Mouse (Mus musculus) limb, embryonic 13.5 days (tissue): Measurements from ENCODE around the gene Mctp2. TPM values are rescaled to one million over a fixed set of nuclear protein-coding genes. Genes with fewer than 3 reads are reported as not detected.

Experiments used
- ATAC-seq: fragments of 200-750 bp; cut with Nextera tagmentation; 2 replicates; pipeline ENCODE4 v1.8.0; 2017; ENCODE audit warnings: low read depth, moderate number of reproducible peaks, moderate TSS enrichment; ENCODE audit not compliant: low FRiP score
- H3K27ac ChIP-seq: fragments of 300-500 bp; sonication (generic); 2 replicates; pipeline ENCODE4 v1.5.1; 2015; ENCODE audit warnings: inconsistent platforms, mild to moderate bottlenecking, moderate library complexity
- H3K27me3 ChIP-seq: fragments of 300-500 bp; sonication (generic); 2 replicates; pipeline ENCODE4 v1.6.1; 2015; ENCODE audit warnings: mild to moderate bottlenecking, inconsistent platforms
- H3K36me3 ChIP-seq: fragments of 300-500 bp; sonication (generic); 2 replicates; pipeline ENCODE4 v1.6.1; 2015; ENCODE audit warnings: inconsistent platforms, mild to moderate bottlenecking, moderate library complexity
- H3K4me1 ChIP-seq: fragments of 300-500 bp; sonication (generic); 2 replicates; pipeline ENCODE4 v1.6.1; 2015; ENCODE audit warnings: inconsistent platforms
- H3K4me2 ChIP-seq: fragments of 300-500 bp; sonication (generic); replicated peaks from 2 replicates; pipeline ENCODE4 v1.6.1; 2015; ENCODE audit warnings: inconsistent platforms, mild to moderate bottlenecking, moderate library complexity
- H3K4me3 ChIP-seq: fragments of 300-500 bp; sonication (generic); 2 replicates; pipeline ENCODE4 v1.5.1; 2015; ENCODE audit warnings: moderate library complexity, mild to moderate bottlenecking, inconsistent platforms
- H3K9ac ChIP-seq: fragments of 300-500 bp; sonication (generic); 2 replicates; pipeline ENCODE4 v1.6.1; 2015; ENCODE audit warnings: mild to moderate bottlenecking, inconsistent platforms
- H3K9me3 ChIP-seq: fragments of 300-500 bp; sonication (generic); 2 replicates; pipeline ENCODE4 v1.6.1; 2016; ENCODE audit warnings: inconsistent platforms
- WGBS: fragments of 180-500 bp; shearing (Covaris S2); methylation state at CpG from one replicate; pipeline ENCODE4 v1.1.7; 2015; 5-methylcytosine and 5-hydroxymethylcytosine counted together
- polyA plus RNA-seq: library from polyadenylated mRNA; unstranded; fragments of >200 nt; fragmentation: Nextera tagmentation; extraction: Ambion mirVana; gene quantifications from 2 replicates; pipeline ENCODE4 v1.2.1, GENCODE M21; 2015

Gene Mctp2
- polyA plus RNA-seq, 1 experiment from 2014 or later: 0.97 TPM

- no peaks in the 10 kb centered on the region for H3K9me3 ChIP-seq
- no peaks in the 10 kb centered on the region for H3K4me1 ChIP-seq
- H3K36me3 ChIP-seq: no peaks in the 10 kb centered on the region
- no peak overlapping the region for H3K4me2 ChIP-seq
- H3K4me3 ChIP-seq: no peak overlapping the region
- ATAC-seq: no peak
- no peak overlapping the region for H3K27ac ChIP-seq
- no peaks in the 10 kb centered on the region for H3K27me3 ChIP-seq
- 52% methylated on average over 2 of the region's 2 CpGs for WGBS
- H3K9ac ChIP-seq: no peak overlapping the region
Measured at GRCm38 (mm10) chr7:72051759-72052158, 254.6 kb downstream of the Mctp2 start.

DNA sequence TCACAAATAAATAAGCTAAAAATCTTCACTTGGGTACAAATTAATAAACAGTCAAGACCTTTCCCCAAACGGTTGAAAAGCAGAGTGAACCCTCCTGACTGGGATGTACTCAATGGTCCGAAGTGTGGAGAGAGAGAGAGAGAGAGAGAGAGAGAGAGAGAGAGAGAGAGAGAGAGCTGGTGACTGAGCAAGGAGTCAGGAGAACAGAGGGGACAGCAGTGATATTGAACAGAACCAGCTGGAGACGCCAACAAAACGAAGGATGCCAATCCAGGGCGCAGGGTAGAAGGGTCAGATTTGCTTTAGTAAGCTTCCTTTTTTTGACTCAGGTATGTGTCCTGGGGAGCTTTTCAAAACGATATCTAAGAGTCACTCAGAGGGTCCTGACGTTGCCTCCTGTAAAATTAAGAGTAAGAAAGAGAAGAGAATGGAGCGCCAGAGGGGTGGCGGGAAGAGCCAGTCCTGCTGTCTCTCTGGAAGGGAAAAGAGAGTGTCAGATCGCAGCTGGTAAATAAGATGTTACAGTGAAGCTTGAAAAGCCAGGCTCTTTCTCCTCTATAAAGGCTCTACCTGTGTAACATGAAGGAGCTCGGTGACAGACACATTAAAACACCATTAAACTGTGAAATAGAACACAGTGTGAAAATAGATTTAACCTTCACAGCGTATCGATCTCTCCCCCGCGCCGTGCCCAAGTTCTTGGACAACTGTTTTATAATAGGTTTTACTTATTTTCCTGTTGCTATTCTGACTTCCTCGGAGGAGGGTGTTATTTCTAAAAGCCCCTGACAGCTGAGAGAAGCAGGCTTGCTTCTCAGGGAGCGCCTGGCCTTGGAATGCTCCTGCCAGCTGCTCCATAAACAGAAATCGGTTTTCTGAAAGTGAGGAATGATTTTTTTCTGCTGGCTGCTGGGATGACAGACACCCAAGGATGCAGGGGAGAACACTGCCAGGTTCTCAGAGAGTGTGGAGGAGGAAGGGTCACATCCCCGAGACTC is 258.5 kb downstream of the Mctp2 start:
- H3K4me1 ChIP-seq: no peaks in the 10 kb centered on the region
- no peaks in the 10 kb centered on the region for H3K9me3 ChIP-seq
- H3K9ac ChIP-seq: no peak overlapping the region
- H3K4me3 ChIP-seq: no peak overlapping the region
- no peak overlapping the region for H3K27ac ChIP-seq
- ATAC-seq: no peak
- no peaks in the 10 kb centered on the region for H3K27me3 ChIP-seq
- no peak overlapping the region; the same call in 1 of the 2 replicates for H3K4me2 ChIP-seq
- 66% methylated on average over 20 of the region's 20 CpGs for WGBS
- no peaks in the 10 kb centered on the region for H3K36me3 ChIP-seq
